Mouse (Mus musculus) ZHBTc4 (cell line): Measurements from ENCODE around the gene Metrnl.
"Not testable (repeated sequence)": the region's sequence is repeated elsewhere in the genome, so short reads cannot be mapped to it uniquely, and the experiment has no call there.

Experiments
- DNase-seq: peaks from one replicate; pipeline ENCODE4 v3.0.0-alpha.2; 2011; ENCODE audit warnings: low read depth, low spot score

Metrnl gene

DNA sequence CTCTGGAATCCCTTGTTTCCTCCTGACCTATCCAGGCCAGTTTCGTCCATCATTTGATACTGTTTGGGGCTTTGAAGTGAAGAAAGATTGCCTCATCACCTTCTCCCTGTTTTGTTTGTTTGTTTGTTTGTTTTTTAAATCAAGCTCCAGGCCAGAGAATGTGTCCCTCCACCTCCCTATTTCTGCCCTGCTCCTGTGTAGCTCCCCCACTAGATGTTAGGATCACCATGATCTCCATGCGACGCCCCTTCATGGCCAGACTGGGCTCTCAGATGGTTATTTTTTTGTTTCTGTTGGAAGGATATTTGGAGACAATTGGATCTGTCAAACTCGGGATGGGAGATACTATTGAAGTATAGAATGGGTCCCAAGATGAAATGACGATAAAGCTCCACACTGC, at the start of gene Metrnl:
Gene Metrnl (plus strand): TSS at position 301 of the 400 bp plus-strand sequence.
- no peak for DNase-seq

DNA sequence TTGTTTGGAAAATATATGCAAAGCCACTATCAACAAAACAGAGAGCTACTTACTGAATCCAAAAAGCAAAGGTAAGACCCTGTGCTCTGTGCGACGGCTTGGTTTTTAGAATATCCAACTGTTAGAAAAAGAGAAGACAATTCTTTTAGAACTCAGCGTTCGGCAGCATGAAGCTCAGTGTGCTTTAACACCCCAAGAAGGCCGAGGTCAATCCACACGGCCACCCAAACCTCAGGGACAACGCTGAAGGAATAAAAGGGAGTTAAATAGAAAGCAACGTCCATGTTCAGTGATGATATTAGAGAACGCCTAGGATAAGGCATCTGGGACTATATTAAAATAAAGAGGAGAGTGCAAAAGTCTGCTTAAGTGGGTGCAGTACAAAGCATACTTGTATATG, 49.8 kb upstream of the Metrnl start:
- DNase-seq, result no peak

DNA sequence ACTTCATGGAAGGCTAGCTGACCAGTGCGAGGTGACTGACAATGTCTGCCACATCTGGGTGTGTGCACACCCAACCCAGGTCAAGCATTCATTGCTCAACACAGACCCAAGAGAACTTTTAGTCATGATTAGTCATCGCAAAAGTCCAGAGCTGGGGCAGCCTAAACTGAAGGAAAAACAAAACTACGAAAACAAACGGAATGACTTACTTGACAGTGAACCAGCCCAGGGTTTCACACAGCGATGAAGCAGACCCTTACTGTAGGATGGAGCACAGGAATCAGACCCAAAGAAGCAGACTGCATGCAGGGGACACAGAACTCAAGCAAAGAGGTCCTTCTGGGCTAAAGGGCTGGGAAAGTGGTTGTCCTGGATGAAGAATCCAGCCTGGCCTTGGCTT, 49.4 kb upstream of the Metrnl start:
- no peak for DNase-seq

DNA sequence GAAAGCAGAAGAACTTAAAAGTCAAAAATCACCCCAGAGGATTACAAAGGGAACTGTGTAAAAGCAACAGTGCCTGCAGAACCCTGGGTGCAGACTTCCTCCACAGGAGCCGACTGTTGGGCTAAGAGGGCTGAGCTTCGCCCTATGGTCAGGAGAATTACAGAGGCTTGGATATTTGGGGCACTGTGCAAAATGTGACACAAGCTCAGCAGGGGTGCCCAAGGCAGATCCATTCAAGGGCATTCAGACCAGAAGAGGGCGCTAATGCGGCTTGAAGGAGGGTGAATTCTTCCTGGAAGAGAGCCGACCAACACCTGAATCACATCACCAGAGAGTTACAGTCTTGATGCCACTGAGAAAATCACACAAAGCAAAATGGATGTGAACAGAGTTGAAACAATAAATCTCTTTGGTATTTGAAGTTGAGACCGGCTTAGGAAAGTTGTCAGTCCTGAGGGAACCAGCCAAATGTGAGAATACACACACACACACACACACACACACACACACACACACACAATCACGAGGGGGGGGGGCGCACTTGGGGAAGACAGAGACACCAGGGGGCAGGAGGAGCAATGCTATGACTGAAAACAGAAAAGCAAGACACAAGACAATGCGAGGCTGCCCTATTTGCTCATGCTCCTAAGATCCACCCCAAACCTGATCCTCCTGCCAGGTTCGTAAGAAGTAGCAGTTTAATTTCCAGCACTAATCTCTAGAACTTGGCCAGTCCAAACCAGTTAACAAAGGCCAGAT, 48.6 kb upstream of the Metrnl start:
- DNase-seq, result peak; percentile 85

DNA sequence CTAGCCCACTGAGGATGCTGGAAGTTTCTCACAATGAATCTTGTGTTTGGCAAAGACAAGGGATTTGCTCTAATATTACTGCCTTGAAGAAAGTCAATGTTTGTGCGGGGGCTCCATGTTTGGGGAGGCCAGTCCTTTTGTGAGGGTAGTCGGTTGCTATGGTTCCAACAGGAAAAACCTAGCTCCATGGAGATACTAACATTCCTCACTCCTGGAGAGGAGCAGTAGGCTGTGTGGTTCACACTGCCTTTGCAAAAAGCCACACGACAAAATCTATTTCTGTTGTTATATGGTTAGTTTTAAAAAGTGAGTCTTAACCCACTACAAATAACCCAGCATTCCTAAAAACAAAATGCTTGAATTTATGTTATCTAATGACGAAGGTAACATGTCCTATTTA, 47.7 kb upstream of the Metrnl start:
- DNase-seq, result no peak

DNA sequence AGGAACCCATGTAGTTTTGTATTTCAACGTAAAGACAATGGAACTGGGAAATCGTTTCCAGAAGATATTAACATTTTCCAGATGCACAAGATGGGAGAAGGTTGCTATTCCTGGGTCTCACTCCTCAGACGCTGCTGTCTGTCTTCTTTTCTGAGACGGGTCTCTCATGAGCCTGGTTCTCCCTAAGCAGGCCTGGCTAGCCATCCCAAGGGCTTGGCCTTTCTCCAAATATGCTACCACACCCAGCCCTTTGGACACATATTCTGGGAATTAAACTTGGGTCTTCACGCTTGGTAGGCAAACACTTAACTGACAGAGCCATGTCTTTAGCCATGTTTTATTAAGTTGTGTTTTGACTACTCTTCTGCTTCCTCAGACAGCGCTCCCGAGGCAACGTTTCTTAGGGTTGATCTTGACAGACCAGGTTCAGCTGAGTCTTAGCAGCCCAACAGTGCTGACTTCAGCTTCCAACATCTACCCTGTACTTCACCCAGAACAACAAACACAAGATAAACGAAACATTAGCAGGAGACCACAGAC, 46.9 kb upstream of the Metrnl start:
- no peak for DNase-seq

DNA sequence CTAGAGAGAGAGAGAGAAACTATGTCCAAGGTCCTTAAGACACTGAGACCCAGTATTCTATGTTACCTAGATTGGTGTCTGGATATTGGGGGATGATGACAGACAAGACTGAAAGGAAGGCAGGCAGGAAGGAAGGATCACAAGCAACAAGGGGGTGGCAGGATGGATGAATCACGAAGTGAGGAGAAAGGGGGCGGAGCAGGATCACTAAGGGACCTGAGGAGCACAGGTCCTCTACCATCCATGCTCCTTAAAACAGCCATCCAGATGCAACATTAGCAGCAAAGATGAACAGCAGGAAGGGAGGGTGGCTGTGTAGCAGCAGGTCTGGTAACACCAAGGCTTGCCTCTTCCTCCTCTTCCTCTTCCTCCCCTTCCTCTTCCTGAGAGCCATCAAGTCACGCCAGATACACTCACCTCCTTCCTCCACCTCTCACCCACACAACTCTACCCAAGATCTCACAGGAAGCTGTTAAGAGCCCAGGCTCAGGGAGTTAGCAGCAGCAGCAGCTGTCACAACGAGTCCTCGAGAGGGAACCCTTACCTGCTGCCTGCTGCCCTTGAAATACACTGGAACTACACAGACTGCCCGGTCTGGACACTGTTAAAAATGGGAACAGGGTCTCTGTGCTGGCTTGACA, 46.1 kb upstream of the Metrnl start:
- no peak for DNase-seq

DNA sequence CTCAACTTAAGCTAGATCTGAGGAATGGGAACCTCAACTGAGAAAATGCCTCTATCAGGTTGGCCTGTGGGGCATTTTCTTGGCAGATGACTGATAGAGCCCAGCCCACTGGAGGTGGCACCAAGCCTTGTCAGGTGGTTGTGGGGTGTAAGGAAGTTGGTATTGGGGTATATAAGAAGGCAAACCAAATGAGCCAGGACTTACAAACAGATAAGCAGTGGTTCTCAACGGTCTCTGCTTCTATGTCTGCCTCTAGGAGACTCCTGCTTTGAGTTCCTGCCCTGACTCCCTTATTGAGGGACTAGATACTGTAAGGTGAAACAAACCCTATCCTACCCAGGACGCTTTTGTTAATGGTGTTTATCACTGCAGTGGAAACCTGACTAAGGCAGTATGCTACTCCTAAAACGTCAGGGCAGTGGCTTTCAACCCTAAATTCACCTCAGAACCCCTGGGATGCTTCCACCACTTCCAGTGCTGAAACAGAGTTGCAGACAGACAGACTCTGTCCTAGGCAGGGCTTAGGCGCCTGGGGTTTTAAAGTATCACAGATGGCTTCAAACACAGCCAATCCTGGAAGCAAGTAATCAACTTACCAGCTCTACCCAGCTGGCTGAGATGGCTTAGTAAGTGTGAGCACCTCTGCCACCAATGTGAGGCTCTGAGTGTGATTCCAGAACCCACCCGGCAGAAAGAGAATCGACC, 45.4 kb upstream of the Metrnl start:
- no peak for DNase-seq

DNA sequence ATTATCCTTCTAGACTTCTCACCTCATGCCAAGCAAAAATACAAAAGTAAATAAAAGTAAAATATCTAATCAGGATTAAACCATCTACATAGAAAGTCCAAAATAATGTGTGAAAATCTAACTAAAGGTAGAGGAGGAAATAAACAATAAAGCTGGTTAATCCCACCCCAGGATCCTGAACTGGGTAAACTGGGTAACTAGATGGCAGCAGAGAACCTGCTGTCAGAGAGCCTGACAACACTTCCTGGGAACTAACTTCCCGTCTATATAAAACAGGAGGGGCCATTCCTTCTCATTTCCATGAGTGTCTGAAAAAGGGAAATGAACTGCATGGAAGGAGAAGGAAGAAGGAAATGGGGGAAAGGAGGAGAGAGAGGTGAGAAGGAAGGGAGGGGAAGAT, 43.2 kb upstream of the Metrnl start:
- DNase-seq, result no peak

DNA sequence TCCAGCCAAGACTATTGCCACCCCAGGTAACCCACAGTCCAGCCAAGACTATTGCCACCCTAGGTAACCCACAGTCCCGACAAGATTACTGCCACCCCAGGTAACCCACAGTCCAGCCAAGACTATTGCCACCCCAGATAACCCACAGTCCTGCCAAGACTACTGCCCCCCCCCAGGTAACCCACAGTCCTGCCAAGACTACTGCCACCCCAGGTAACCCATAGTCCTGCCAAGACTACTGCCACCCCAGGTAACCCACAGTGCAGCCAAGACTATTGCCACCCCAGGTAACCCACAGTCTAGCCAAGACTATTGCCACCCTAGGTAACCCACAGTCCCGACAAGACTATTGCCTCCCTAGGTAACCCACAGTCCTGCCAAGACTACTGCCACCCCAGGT, 40.7 kb upstream of the Metrnl start:
- DNase-seq, result not testable (repeated sequence)

DNA sequence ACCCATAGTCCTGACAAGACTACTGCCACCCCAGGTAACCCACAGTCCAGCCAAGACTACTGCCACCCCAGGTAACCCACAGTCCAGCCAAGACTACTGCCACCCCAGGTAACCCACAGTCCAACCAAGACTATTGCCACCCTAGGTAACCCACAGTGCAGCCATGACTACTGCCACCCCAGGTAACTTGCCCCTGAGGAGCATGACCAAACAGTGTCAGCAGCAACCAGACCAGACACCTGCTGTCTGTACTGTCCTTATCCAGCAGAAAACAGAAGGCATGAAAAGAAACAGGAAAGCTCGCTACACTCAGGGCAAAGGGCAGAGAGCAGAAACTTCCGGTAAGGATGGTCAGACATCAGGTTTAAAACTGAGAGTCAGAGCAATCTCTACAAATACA, 40.2 kb upstream of the Metrnl start:
- DNase-seq, result no peak

DNA sequence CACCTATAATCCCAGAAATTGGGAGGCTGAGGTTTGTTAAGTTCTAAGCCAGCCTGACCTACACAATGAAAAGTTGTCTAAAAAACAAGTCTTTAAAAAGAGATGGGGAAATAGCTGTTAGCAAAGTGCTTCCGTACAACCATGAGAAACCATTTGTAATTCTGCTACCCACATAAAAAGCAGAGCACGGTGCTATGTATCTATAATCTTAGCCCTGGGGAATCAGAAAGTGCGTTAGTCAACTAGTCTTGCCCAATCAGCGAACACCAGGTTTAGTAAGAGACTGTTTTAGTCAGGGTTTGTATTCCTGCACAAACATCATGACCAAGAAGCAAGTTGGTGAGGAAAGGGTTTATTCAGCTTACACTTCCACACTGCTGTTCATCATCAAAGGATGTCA, 33.8 kb upstream of the Metrnl start:
- no peak for DNase-seq

DNA sequence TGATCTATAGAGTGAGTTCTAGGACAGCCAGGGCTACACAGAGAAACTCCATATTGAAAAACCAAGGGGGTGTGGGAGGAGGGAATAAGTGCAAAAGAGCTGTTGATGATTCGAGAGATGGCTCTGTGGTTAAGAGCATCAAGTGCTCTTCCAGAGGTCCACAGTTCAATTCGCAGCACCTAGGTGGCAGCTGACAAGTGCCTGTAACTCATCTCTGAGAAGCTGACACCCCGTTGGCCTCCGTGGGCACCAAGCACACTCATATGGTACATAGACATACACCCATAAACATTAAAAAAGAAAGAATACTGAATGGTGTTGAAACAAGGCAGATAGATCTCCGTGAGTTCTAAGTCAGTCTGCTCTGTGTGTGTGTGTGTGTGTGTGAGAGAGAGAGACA, 32.6 kb upstream of the Metrnl start:
- DNase-seq, result no peak

DNA sequence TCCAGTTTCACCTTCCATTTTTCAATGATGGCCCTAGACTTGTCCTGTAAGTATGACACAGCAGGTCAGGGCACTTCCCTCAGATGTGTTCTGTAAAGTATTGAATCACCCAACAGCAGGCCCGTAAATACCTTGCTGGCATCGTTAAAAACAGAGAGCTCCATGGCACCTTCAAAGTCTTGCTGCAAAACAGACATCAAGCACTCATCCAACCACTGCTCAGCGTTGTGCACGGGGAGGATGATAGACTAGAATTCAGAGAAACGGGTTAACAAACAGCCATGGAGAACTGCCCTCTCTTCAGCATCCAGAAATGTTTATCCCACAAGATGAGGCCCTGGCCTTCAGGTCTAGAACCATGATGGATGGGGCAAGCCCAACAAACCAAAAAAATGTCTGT, 30.4 kb upstream of the Metrnl start:
- no peak for DNase-seq

DNA sequence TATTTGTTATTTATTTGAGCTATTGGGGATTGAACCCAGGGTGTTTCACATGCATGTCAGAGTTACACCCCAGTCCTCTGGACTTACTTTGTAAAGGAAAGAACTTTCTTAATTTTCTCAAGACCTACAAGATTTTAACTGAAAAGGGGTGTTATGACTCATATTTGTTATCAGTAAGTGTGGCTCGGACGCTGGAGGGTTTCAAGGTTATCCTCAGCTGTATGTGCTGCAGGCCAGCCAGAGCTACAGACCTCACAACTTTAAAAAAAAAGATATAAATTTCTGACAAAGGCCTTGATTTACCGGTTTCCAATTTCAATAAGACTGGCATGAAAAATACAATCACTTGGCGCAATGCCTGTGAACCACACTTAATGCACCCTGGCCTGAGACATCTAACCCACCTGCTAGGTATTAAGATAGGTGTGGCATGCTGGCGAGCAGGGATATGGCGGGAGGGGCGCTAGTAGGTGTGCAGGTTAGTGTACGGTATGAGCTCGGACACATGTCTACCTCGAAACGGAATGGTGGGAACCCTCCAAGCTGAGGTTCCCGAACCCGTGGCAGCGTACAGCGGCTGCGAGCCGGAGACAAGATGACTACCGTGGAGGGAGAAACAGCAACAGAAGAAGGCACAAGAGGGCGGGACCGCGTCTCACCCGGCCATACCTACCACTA, 28.9 kb upstream of the Metrnl start:
- DNase-seq, result no peak

DNA sequence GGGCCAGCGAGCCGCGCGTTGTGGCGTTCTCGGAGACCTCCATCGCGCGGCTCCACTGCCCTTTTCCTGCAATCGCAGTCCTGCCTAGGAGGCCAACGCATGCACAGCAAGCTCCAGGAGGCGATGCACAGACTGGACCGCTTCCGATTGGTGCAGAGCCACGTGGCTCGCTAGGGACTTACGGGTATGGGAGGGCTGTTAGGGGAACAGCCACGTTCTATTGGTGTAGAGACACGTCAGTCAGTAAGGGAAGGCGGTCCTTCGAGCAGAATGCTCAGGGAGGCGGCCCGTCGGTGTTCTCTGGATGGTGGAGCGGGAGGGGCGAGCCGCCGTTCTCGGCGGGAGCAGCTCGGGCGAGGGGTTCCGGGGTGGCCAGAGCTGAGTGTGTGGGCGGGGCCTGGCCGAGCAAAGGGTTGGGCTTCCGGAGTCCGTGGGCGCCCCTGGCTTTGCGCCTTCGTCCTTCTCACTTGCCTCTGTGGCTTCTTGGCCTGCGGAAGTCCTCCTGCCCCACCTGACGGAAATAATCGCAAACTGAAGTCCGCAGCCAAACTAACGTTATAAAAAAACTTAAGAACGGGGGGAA, 28.3 kb upstream of the Metrnl start, which contains the start of gene B3gntl1:
Gene B3gntl1 (minus strand): TSS at position 164 of the 583 bp plus-strand sequence.
- peak; percentile 99 for DNase-seq

DNA sequence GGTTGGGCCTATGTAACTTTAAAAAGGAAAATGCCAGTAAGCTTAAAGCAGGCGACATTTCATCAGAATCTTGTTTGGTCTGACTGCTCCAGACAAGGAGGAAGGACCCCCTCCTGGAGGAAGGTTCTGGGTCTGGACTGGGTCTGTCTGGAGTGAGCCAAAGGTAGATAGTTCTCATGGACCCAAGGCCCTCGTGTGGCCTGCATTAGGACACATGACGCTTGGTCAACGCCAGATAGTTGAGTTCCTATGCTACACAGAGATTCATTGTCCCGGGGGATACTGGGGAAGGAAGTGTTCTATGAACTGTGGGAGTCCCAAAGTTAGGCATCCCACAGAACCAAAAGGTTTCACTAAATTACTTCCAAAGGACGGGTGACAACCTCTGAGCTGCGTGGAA, 27.7 kb upstream of the Metrnl start:
- DNase-seq, result no peak

DNA sequence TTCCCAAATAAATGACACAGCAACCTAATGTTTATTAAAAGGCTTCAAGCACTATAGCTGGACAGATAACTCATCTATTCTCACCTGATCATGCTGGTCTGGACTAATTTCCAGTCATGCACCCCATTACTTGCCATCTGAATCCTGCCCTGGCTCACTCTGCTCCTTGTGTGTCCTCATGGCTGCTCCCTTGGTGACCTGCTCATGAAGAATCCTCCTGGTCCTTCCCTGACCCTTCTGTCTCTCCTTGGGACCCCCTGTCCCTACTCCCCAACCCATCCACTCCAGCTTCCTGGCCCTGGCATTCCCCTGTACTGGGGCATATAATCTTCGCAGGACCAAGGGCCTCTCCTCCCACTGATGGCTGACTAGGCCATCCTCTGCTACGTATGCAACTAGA, 24.5 kb upstream of the Metrnl start:
- no peak for DNase-seq

DNA sequence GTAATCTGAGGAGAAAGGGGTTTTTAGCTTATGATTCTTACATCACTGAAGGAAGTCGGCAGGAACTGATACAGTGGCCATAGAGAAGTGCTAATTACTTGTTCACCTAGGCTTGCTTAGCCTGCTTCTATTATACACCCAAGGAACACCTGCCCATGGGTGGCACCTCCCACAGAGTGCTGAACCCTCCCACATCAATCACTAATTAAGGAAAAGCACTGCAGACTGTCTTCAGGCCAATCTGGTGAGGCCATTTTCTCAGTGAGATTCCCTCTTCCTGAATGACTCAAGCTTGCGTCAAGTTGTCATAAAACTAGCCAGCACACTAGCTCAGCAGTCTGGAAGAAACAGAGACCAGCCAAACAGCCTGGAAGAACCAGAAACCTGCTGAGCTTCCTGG, 21.8 kb upstream of the Metrnl start:
- DNase-seq, result no peak

DNA sequence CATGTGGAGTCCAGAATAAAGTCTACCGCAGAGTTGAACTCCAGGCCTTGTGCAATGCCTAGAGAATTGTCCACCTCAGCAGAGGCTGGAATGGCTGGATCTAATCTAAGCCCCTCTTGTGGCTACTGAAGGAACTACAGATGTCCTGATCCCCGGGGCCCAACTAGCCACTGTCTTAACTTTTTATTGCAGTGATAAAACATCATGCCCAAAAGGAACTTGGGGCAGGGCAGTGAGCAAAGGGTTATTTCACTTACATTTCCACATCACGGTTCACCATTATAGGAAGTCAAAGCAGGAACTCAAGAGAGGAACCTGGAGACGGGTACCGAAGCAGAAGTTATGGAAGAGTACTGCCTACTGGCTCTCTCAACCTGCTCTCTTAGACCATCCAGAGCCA, 20.6 kb upstream of the Metrnl start:
- DNase-seq, result peak; percentile 47

DNA sequence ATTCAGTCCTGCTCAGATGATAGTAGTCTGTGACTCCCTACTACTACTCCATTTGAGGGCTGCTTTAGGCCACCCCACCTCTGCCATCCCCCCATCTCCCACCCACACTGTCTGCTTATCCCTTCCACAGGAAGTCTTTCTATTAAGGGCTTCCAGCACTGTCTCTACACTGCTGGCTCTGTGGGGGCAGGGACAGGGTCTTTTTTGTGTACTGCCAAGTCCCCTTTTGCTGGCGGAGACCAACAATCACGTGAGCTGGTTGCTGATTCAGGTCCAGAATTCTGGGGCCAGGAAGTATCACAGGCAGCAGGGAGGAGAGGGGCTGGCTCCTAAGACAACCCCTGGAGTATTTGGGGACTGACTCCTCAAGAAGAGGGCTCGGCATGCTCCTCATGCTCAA, 18.1 kb upstream of the Metrnl start:
- no peak for DNase-seq
